Mouse (Mus musculus): Measurements from ENCODE around the gene Pdxk. TPM values are rescaled to one million over a fixed set of nuclear protein-coding genes. Genes with fewer than 3 reads are reported as not detected.

Pdxk gene
- polyA plus RNA-seq, 1 experiment from 2014 or later, result 52.3 TPM

DNA sequence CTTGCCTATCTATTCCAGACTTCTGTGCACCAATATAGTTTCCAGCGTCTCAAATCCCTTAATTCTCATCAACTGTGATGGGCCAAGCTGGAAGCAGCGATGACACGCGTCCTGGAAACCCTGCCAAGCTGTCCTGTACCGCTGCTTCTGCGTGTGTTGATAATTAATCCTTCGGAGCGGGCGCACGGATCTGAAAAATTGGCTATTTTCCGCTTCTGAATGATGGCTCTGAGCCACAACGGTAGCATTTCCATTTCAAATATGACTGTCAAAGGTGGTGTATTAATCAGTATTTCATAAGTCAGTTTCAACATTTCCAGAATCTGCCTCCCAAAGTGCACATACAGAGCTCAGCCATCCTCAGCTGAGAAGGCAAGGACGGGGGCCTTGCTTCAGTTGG, 8.1 kb downstream of the Pdxk start:
- Histone ChIP-seq H3K27me3 (replicated peaks) (no peaks in the 10 kb centered on the region), H3K9ac (no peak overlapping the region), H3K9me3 (no peaks in the 10 kb centered on the region), H3K36me3 (replicated peaks) (no peaks in the 10 kb centered on the region), H3K4me2 (no peak overlapping the region), H3K27ac (peak overlapping the region; percentile 75), H3K4me3 (no peak overlapping the region), H3K4me1 (peaks cover 22% of the 10 kb centered on the region)
- no peak for ATAC-seq (replicated peaks)
- 52% methylated on average over 13 of the region's 13 CpGs for WGBS

- 11% methylated on average over 4 of the region's 4 CpGs for WGBS
- no peak for ATAC-seq (replicated peaks)
- Histone ChIP-seq H3K4me1 (peaks cover 12% of the 10 kb centered on the region), H3K4me2 (no peak overlapping the region), H3K27ac (no peak overlapping the region), H3K9ac (no peak overlapping the region), H3K27me3 (replicated peaks) (no peaks in the 10 kb centered on the region), H3K9me3 (no peaks in the 10 kb centered on the region), H3K4me3 (no peak overlapping the region), H3K36me3 (replicated peaks) (0 out of 2 replicates have a peak, but pooled peaks cover 2% of the 10 kb centered on the region)
These were observed 12.1 kb downstream of the Pdxk start for GRCm38 (mm10) chr10:78452641-78453040.

GRCm38 (mm10) chr10:78450761-78451160, 14.0 kb downstream of the Pdxk start:
- Histone ChIP-seq H3K4me1 (peaks cover 4% of the 10 kb centered on the region; the same call in 1 of the 2 replicates), H3K36me3 (replicated peaks) (0 out of 2 replicates have a peak, but pooled peaks cover 2% of the 10 kb centered on the region), H3K9ac (no peak overlapping the region), H3K27ac (no peak overlapping the region), H3K9me3 (no peaks in the 10 kb centered on the region), H3K4me2 (no peak overlapping the region), H3K27me3 (replicated peaks) (no peaks in the 10 kb centered on the region), H3K4me3 (no peak overlapping the region)
- 90% methylated on average over 5 of the region's 5 CpGs for WGBS
- no peak for ATAC-seq (replicated peaks)

DNA sequence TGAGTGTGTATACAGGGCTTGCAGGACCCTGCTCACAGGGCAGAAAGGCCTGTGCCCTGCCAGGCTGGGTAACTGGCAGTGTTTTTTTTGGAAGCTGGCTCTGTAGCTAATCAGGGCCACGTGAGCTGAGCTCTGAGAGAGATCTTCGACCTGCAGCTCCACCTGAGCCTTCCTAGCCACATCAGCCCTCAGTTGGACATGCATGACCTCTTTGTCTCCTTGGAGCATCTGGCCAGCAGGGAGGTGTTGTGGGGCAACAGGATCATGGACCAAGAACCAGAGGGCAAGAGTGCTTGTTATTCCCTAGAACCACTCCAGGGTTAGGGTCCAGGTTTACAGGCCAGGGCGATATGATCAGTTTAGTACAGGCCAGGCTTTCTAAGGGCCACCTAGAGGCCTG, 17.4 kb downstream of the Pdxk start:
- no peak overlapping the region for H3K9ac ChIP-seq
- no peaks in the 10 kb centered on the region for H3K27me3 ChIP-seq (replicated peaks)
- H3K4me1 ChIP-seq, result peaks cover under 1% of the 10 kb centered on the region; the same call in 1 of the 2 replicates
- peaks cover 15% of the 10 kb centered on the region; the same call in 1 of the 2 replicates for H3K36me3 ChIP-seq (replicated peaks)
- ATAC-seq (replicated peaks), result no peak
- H3K4me2 ChIP-seq, result no peak overlapping the region
- no peaks in the 10 kb centered on the region for H3K9me3 ChIP-seq
- WGBS, result 90% methylated on average over 3 of the region's 3 CpGs
- H3K4me3 ChIP-seq, result no peak overlapping the region
- H3K27ac ChIP-seq, result no peak overlapping the region

GRCm38 (mm10) chr10:78446195-78446594, 18.6 kb downstream of the Pdxk start:
- Histone ChIP-seq H3K27me3 (replicated peaks) (no peaks in the 10 kb centered on the region), H3K4me1 (no peaks in the 10 kb centered on the region), H3K9me3 (no peaks in the 10 kb centered on the region), H3K4me3 (no peak overlapping the region), H3K27ac (no peak overlapping the region), H3K4me2 (no peak overlapping the region), H3K9ac (no peak overlapping the region), H3K36me3 (replicated peaks) (peaks cover 15% of the 10 kb centered on the region; the same call in 1 of the 2 replicates)
- 93% methylated on average over 3 of the region's 3 CpGs for WGBS
- ATAC-seq (replicated peaks), result no peak

- no peak overlapping the region for H3K9ac ChIP-seq
- H3K27ac ChIP-seq, result no peak overlapping the region
- no peak overlapping the region for H3K4me3 ChIP-seq
- no peaks in the 10 kb centered on the region for H3K27me3 ChIP-seq (replicated peaks)
- H3K9me3 ChIP-seq, result no peaks in the 10 kb centered on the region
- H3K4me1 ChIP-seq, result no peaks in the 10 kb centered on the region
- ATAC-seq (replicated peaks), result no peak
- 90% methylated on average over 3 of the region's 3 CpGs for WGBS
- no peak overlapping the region for H3K4me2 ChIP-seq
- H3K36me3 ChIP-seq (replicated peaks), result peaks cover 12% of the 10 kb centered on the region; the same call in 1 of the 2 replicates
These were observed 22.5 kb downstream of the Pdxk start for GRCm38 (mm10) chr10:78442292-78442691.

- H3K27ac ChIP-seq, result no peak overlapping the region
- no peak for ATAC-seq (replicated peaks)
- no peak overlapping the region for H3K4me2 ChIP-seq
- no peaks in the 10 kb centered on the region for H3K27me3 ChIP-seq (replicated peaks)
- no peaks in the 10 kb centered on the region for H3K4me1 ChIP-seq
- H3K9me3 ChIP-seq, result no peaks in the 10 kb centered on the region
- H3K4me3 ChIP-seq, result no peak overlapping the region
- 82% methylated on average over 5 of the region's 5 CpGs for WGBS
- no peak overlapping the region for H3K9ac ChIP-seq
- H3K36me3 ChIP-seq (replicated peaks), result peaks cover 12% of the 10 kb centered on the region; the same call in 1 of the 2 replicates
These were observed 23.2 kb downstream of the Pdxk start for GRCm38 (mm10) chr10:78441606-78442005.

- no peaks in the 10 kb centered on the region for H3K4me1 ChIP-seq
- H3K9ac ChIP-seq, result no peak overlapping the region
- H3K9me3 ChIP-seq, result no peaks in the 10 kb centered on the region
- no peak overlapping the region for H3K4me3 ChIP-seq
- peaks cover 12% of the 10 kb centered on the region; the same call in 1 of the 2 replicates for H3K36me3 ChIP-seq (replicated peaks)
- H3K4me2 ChIP-seq, result no peak overlapping the region
- H3K27me3 ChIP-seq (replicated peaks), result no peaks in the 10 kb centered on the region
- ATAC-seq (replicated peaks), result no peak
- H3K27ac ChIP-seq, result no peak overlapping the region
- WGBS, result 66% methylated on average over 9 of the region's 9 CpGs
These were observed 24.0 kb downstream of the Pdxk start for GRCm38 (mm10) chr10:78440812-78441211.

DNA sequence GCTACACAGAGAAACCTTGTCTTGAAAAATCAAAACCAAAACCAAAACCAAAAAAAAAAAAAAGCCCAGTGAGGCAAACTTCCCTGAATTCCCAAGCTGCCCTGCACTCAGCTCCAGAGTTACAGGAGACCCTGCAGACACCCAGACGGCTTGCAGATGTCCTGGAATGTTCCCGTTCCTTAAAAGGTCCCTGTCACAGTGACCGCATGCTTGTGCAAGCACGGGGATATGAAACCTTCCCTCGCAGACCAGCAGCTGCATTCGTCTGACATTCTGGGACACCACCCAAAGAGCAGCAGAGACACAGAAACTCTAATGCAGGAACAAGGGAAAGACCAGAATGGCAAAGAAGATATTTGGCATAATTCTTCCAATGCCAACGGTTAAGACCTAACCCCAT, 24.8 kb downstream of the Pdxk start:
- WGBS, result 87% methylated on average over 7 of the region's 7 CpGs
- H3K4me1 ChIP-seq, result no peaks in the 10 kb centered on the region
- no peaks in the 10 kb centered on the region for H3K9me3 ChIP-seq
- H3K36me3 ChIP-seq (replicated peaks), result peaks cover 12% of the 10 kb centered on the region; the same call in 1 of the 2 replicates
- H3K27ac ChIP-seq, result no peak overlapping the region
- H3K27me3 ChIP-seq (replicated peaks), result no peaks in the 10 kb centered on the region
- H3K4me2 ChIP-seq, result no peak overlapping the region
- H3K4me3 ChIP-seq, result no peak overlapping the region
- no peak overlapping the region for H3K9ac ChIP-seq
- no peak for ATAC-seq (replicated peaks)

DNA sequence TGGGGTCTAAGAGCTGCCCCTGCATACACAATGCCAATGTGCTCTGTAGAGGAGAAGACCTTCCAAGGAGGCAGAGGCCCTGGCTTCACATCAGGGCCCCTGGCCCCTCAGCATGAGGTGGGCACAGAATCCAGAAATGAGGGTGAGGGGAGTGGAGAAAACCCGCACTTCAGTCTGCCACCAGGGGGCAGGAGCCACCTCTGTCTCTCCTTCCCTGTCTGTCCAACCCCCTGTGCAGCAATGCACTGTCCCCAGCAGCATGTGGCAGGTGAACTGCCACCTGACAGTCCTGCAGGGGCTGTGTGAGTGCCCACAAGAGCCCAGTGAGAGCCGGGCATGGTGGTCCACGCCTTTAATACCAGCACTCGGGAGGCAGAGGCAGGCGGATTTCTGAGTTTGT, 25.2 kb downstream of the Pdxk start:
- Histone ChIP-seq H3K4me3 (no peak overlapping the region), H3K4me1 (no peaks in the 10 kb centered on the region), H3K4me2 (no peak overlapping the region), H3K9me3 (no peaks in the 10 kb centered on the region), H3K27me3 (replicated peaks) (no peaks in the 10 kb centered on the region), H3K36me3 (replicated peaks) (peaks cover 12% of the 10 kb centered on the region; the same call in 1 of the 2 replicates), H3K9ac (no peak overlapping the region), H3K27ac (no peak overlapping the region)
- WGBS, result 66% methylated on average over 5 of the region's 5 CpGs
- ATAC-seq (replicated peaks), result no peak

DNA sequence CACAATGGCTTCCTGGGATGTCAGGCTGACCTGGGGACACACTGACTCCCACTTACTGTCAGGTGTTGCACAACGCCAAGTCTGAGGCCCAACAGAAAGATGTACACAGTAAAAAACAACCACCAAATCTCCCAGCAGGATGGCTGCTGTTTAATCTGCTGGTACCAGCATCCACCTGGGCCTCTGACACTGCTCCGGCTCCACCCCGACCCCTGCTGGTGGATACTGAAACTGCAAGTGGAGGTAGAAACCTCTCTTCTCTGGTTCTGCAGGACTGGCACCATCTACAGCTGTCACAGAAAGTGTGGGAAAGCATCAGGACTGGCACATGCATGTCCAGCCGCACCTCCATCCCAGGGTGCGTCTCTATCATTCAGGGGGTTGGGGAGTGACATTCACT, 26.7 kb downstream of the Pdxk start:
- no peak overlapping the region for H3K4me2 ChIP-seq
- no peaks in the 10 kb centered on the region for H3K4me1 ChIP-seq
- ATAC-seq (replicated peaks), result peak; percentile 26
- WGBS, result 12% methylated on average over 5 of the region's 5 CpGs
- H3K27me3 ChIP-seq (replicated peaks), result no peaks in the 10 kb centered on the region
- H3K4me3 ChIP-seq, result no peak overlapping the region
- no peak overlapping the region for H3K9ac ChIP-seq
- no peaks in the 10 kb centered on the region for H3K9me3 ChIP-seq
- H3K27ac ChIP-seq, result no peak overlapping the region; the same call in 1 of the 2 replicates
- H3K36me3 ChIP-seq (replicated peaks), result peaks cover 6% of the 10 kb centered on the region; the same call in 1 of the 2 replicates

- H3K4me3 ChIP-seq, result no peak overlapping the region
- H3K4me1 ChIP-seq, result no peaks in the 10 kb centered on the region
- H3K27ac ChIP-seq, result no peak overlapping the region
- no peak overlapping the region for H3K9ac ChIP-seq
- no peak overlapping the region for H3K4me2 ChIP-seq
- H3K27me3 ChIP-seq (replicated peaks), result no peaks in the 10 kb centered on the region
- H3K36me3 ChIP-seq (replicated peaks), result peaks cover 9% of the 10 kb centered on the region
- WGBS, result 72% methylated on average over 3 of the region's 3 CpGs
- no peak for ATAC-seq (replicated peaks)
- H3K9me3 ChIP-seq, result no peaks in the 10 kb centered on the region
These were observed 31.9 kb downstream of the Pdxk start for GRCm38 (mm10) chr10:78432853-78433252.

- ATAC-seq (replicated peaks), result no peak
- H3K9ac ChIP-seq, result no peak overlapping the region
- no peak overlapping the region for H3K4me3 ChIP-seq
- H3K4me1 ChIP-seq, result peaks cover 16% of the 10 kb centered on the region
- peaks cover 14% of the 10 kb centered on the region for H3K36me3 ChIP-seq (replicated peaks)
- H3K27ac ChIP-seq, result no peak overlapping the region
- no peaks in the 10 kb centered on the region for H3K27me3 ChIP-seq (replicated peaks)
- 92% methylated on average over 2 of the region's 2 CpGs for WGBS
- no peak overlapping the region for H3K4me2 ChIP-seq
- no peaks in the 10 kb centered on the region for H3K9me3 ChIP-seq
These were observed 35.0 kb downstream of the Pdxk start for GRCm38 (mm10) chr10:78429776-78430175.

Data from midbrain, embryonic 15.5 days (tissue).